Mouse (Mus musculus) heart, postnatal 14 days (tissue): ENCODE measurements around the gene Adgrf5. TPM values are rescaled to one million over a fixed set of nuclear protein-coding genes. Genes with fewer than 3 reads are reported as not detected.
"Not testable (repeated sequence)": the region's sequence is repeated elsewhere in the genome, so short reads cannot be mapped to it uniquely, and the experiment has no call there.

Source experiments
- DNase-seq, 2 experiments: peaks; one replicate each; pipeline ENCODE4 v3.0.0; 2021 to 2022
- intact Hi-C: fragments of 180-260 bp; cut with DNase I; formaldehyde crosslinking; loops from one replicate; pipeline ENCODE4 v1.15.1; 2025
- long read RNA-seq, 2 experiments: library from polyadenylated mRNA; stranded (forward); transcript quantifications; one replicate each; pipeline ENCODE4 v2.0.0; 2021
- total RNA-seq, 2 experiments: library from RNA; stranded (reverse); gene quantifications; 2 replicates each; pipeline ENCODE4 v1.2.3; 2021

Gene Adgrf5
- total RNA-seq: 100 to 1,000 TPM; 256 to 273 TPM
- long read RNA-seq, experiment 1, full-length matches to known transcripts: 1 of 49 reads
- long read RNA-seq, experiment 1, partial matches to known transcripts: 12 of 49 reads
- long read RNA-seq, experiment 1, other reads (novel, unspliced or antisense): 36 of 49 reads
- long read RNA-seq, experiment 2, full-length matches to known transcripts: 2 of 41 reads
- long read RNA-seq, experiment 2, partial matches to known transcripts: 20 of 41 reads
- long read RNA-seq, experiment 2, other reads (novel, unspliced or antisense): 19 of 41 reads

GRCm38 (mm10) chr17:43359826-43360619 is at the start of gene Adgrf5:
Adgrf5 (plus strand) TSS chr17:43360451.
- intact Hi-C loops: loop anchor here (2.0 to 5.0 kb wide), 2 partner anchors 31 to 42 kb away; no protein-coding TSS in a partner anchor
- DNase-seq: peak; percentile 43 to 66

DNA sequence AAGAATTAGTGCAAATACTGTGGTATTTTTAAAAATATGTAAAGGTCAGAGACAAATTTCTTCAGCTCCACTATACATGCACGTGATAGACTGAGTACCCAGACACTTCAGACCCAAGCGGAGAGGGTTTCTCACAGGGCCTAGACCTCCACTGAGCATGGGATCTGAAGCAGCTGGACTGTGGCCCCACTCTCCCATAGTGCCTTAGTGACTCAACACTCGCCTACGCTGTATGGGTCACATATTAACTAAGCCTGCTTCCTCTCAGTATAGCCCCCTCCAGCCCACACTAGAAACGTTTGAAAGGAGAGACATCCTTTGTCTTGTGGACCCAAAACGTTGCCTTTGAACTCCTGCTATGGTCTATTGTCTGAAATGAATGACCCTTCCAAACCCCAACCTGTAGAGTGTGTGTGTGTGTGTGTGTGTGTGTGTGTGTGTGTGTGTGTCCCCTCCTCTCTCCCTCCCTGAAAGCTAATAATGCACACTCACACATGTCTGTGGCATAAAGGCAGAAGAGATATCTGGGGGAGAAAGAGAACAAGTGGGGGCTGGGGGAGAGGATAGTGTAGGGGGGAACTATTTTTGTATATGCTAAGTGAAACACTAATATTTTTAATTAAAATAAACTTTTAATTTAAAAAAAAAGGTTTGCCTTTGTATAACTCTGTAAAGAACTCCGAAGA is 34.1 kb upstream of the Adgrf5 start:
- DNase-seq: no peak
- intact Hi-C loops: loop anchor here (1.0 to 10.0 kb wide), 3 partner anchors 59 to 279 kb away; no protein-coding TSS in a partner anchor

- intact Hi-C loops: loop anchor here (1.0 to 10.0 kb wide), 3 partner anchors 60 to 278 kb away; no protein-coding TSS in a partner anchor
- DNase-seq: peak; percentile 62 to 65
Measured at GRCm38 (mm10) chr17:43326726-43327700, 33.2 kb upstream of the Adgrf5 start.

DNA sequence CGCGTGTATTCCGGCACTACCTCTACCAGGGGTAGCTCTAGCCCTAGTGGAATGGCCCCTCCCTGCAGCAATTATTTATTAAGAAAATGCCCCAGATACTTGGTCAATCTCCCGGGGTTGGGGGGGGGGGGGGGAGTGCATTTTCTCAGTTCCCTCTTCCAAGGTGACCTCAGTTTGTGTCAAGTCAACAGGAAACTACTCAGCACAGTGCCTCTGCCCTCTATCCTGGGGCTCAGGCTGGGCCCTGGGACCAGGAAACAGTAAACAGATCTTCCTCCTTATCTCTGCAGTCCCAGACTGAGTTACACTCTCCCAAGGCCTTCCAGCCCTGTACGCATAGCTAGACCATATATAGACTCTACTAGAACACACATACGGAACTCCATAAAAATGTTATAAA is 32.4 kb upstream of the Adgrf5 start:
- no peak for DNase-seq
- intact Hi-C loops: loop anchor here (2.0 to 10.0 kb wide), 3 partner anchors 33 to 277 kb away; partner anchors contain the start of gene Adgrf5

DNA sequence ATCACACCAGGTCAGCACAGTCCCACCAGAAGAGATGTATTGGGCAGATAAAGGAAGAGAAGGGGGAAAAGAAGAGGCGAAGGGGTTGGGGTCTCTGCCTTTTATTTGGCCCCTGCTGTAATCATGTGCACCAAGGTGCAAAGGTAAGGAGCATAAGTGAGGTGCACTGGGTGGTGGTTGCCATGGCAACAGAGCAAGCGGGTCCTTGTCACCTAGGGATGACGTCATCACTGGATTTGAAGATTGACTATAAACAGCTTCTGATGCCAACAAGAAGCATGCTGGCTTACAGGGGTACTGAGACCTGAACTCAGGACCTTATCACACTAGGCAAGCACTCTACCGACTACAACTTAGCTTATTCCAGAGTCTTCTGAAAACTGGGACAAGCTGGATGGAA is 31.0 kb upstream of the Adgrf5 start:
- intact Hi-C loops: loop anchor here (2.0 to 10.0 kb wide), 3 partner anchors 32 to 276 kb away; partner anchors contain the start of gene Adgrf5
- DNase-seq: no peak

DNA sequence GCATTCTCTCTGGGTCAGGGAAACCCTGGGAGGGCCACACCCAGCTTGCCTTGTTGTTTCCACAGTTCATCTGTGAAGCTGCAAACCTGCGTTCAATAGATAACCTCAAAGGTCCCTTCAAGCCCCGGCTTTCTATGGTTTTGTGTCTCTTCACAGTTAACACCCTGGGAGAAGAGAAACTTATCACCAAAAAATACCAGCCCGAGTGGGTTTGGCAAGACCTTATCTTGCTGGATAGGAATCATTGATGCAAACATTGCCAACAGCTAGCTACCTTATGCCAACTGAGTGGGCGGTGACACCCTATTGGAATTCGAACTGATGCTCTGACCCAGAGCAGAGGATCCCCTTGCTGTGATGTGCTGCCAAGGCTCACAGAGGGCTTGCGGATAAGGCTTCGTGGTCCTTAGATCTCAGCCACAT is 30.5 kb upstream of the Adgrf5 start:
- DNase-seq: peak in 1 of 2 experiments; percentile 3
- intact Hi-C loops: loop anchor here (2.0 to 10.0 kb wide), 4 partner anchors 31 to 275 kb away; partner anchors contain the start of gene Adgrf5

DNA sequence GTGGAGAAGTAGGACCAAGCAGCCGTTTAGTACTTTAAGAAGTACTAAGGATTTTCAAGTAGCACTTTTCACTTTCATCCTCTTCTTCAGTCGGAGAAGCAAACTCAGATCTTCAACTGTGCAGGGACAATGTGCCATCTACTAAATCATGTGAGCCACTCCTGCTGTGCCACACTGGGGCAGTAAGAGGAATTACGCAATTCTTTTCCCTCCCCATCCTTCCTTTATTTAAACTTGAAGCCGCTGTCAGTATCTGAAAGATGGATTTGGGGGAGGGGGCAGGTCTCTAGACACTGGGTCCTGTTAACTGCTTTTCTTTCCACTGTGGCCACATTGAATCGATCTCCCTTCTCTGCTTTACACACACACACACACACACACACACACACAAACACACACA is 27.6 kb upstream of the Adgrf5 start:
- no peak for DNase-seq
- intact Hi-C loops: loop anchor here (5.0 kb wide), 1 partner anchor 70 kb away; no protein-coding TSS in a partner anchor

- intact Hi-C loops: loop anchor here (5.0 kb wide), 1 partner anchor 68 kb away; no protein-coding TSS in a partner anchor
- no peak for DNase-seq
Measured at GRCm38 (mm10) chr17:43334074-43334473, 26.2 kb upstream of the Adgrf5 start.

DNA sequence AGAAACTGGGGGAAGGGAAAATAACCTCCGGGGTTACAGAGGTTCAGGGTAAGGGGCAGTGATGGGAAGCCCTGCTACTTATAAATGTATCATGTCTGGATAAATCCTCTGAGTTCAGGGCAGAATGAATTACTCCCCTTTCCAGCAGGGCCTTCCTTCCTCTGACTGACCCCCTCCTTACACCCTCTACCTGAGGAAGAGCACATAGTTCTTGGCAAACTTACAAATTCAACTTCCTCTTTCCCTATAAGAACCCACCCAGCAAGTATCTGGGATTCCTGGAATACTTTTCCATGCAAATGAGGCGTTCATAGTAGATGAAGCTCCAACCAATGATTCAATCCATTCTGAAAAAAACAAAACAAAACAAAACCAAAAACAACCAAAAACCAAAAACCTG is 22.6 kb upstream of the Adgrf5 start:
- no peak for DNase-seq
- intact Hi-C loops: no loop called here

- intact Hi-C loops: no loop called here
- DNase-seq: no peak
Measured at GRCm38 (mm10) chr17:43338279-43338678, 22.0 kb upstream of the Adgrf5 start.

DNA sequence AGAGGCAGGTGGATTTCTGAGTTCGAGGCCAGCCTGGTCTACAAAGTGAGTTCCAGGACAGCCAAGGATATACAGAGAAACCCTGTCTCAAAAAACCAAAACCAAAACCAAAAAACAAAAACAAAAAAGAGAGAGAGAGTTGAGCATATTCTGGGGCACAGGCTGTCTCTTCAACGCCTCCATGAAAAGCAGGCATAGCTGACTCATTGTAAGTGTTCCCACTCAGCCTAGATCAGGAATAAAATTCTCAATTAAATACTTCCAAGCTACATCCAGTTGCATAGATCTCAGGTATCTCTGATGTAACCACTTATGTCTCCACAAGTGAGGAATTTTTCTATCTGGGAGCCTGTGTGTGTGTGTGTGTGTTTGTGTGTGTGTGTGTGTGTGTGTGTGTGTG is 13.8 kb upstream of the Adgrf5 start:
- intact Hi-C loops, DNase-seq: not testable (repeated sequence)

DNA sequence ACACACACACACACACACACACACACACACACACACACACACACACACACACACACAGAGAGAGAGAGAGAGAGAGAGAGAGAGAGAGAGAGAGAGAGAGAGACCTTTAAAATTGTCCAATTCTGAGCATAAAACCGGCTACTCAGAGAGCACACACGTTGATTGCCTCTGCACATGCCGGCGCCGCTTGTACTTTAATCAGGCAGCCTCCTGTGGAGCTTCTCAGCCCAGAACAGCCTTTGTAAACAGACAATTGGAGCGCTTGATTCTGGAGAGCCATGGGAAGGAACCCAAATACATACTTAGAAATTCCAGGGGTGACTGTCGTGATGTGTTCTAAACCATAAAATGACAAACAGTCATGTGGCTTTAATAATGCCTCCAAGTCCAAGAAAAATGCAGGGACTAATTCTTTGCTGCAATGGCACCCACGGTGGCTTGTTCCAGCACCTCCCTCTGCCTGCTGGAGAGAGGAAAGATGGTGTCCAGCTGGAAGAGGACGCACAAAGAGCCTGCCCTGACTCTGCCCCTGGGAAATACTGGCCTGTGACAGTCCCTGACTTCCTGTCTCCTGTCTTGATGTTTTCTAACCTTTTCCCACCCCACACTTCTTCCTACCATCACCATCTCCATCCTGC is 2.2 kb upstream of the Adgrf5 start:
- intact Hi-C loops: no loop called here
- DNase-seq: no peak

- intact Hi-C loops: loop anchor here (2.0 to 5.0 kb wide), 2 partner anchors 32 to 41 kb away; no protein-coding TSS in a partner anchor
- no peak for DNase-seq
Measured at GRCm38 (mm10) chr17:43361021-43361420, 770 bp downstream of the Adgrf5 start.

GRCm38 (mm10) chr17:43362362-43362761 is 2.1 kb downstream of the Adgrf5 start:
- peak in 1 of 2 experiments; percentile 45 for DNase-seq
- intact Hi-C loops: loop anchor here (5.0 kb wide), 1 partner anchor 40 kb away; no protein-coding TSS in a partner anchor

- intact Hi-C loops: loop anchor here (5.0 kb wide), 1 partner anchor 39 kb away; no protein-coding TSS in a partner anchor
- DNase-seq: no peak
Measured at GRCm38 (mm10) chr17:43362881-43363280, 2.6 kb downstream of the Adgrf5 start.

- intact Hi-C loops: loop anchor here (5.0 kb wide), 1 partner anchor 38 kb away; no protein-coding TSS in a partner anchor
- DNase-seq: no peak
Measured at GRCm38 (mm10) chr17:43363921-43364320, 3.7 kb downstream of the Adgrf5 start.

DNA sequence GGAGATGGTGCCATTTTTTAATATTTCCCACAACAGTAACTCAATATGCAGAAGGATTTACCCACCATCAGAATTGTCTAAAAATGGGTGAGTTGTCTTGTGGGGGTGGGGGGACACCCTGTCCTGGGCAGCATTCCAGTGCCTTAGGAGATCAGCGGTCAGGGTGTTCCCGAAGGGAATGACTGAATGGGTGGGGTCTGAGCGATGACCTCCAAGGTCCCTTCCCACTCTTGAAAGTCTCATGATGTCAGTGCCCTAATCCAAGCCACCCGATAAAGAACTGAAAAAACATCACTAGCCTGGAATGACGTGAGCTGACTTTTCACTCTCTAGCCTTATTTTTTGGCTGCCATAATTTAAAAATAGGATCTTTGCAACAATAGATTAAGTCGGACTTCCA is 5.0 kb downstream of the Adgrf5 start:
- intact Hi-C loops: no loop called here
- peak; percentile 40 to 50 for DNase-seq

- DNase-seq: peak in 1 of 2 experiments; percentile 31
- intact Hi-C loops: no loop called here
Measured at GRCm38 (mm10) chr17:43366486-43366885, 6.2 kb downstream of the Adgrf5 start.
